In genomic region chr4:106700798-106701197, GRCm38 (mm10) we compare ENCODE assay signal across 14 mouse cellular contexts. TPM values are rescaled to one million over a fixed set of nuclear protein-coding genes. Genes with fewer than 3 reads are reported as not detected.
DNase-seq lines count a peak whose midpoint lies in the region; ATAC-seq and TF ChIP-seq lines count a peak whose summit lies in the region.
"Had no signal": no experiment of that assay in that cellular context is flagged by ENCODE, and none has a peak within 500 bp of the region (broad histone marks: within the 10 kb centered on the region; RNA-seq: fewer than 3 reads in every experiment).

No protein-coding gene starts in this region.

- H3K4me2 ChIP-seq in forebrain, embryonic 15.5 days (replicated peaks): no peak overlapping the region
- peak overlapping the region; percentile 26 for H3K4me2 ChIP-seq in limb, embryonic 14.5 days (replicated peaks; ENCODE audit: low read depth, low read length, severe bottlenecking)
- H3K4me2 ChIP-seq in liver, postnatal 0 days (ENCODE audit: low read depth, low read length): no peak overlapping the region

- H3K9me3 ChIP-seq in forebrain, embryonic 15.5 days: no peaks in the 10 kb centered on the region
- H3K9me3 ChIP-seq in limb, embryonic 14.5 days (ENCODE audit: control insufficient read depth, low read length): no peaks in the 10 kb centered on the region
- H3K9me3 ChIP-seq in liver, postnatal 0 days (ENCODE audit: low read length): no peaks in the 10 kb centered on the region

- no peak for TF ChIP-seq EP300 in liver, postnatal 0 days (IDR thresholded peaks at IDR 0.05; ENCODE audit: low read depth)

- no peak for ATAC-seq in forebrain, embryonic 15.5 days (replicated peaks)
- ATAC-seq in limb, embryonic 14.5 days (ENCODE audit: low FRiP score, low read depth): peak; percentile 60; the same call in 1 of the 2 replicates
- no peak for ATAC-seq in liver, postnatal 0 days

- no peak overlapping the region for H3K9ac ChIP-seq in forebrain, embryonic 15.5 days (replicated peaks)
- H3K9ac ChIP-seq in limb, embryonic 14.5 days (ENCODE audit: low read depth, low read length, severe bottlenecking): peak overlapping the region; percentile 34
- H3K9ac ChIP-seq in liver, postnatal 0 days (replicated peaks): no peak overlapping the region

- peaks cover 35% of the 10 kb centered on the region for H3K4me1 ChIP-seq in forebrain, embryonic 15.5 days
- peaks cover 12% of the 10 kb centered on the region for H3K4me1 ChIP-seq in limb, embryonic 14.5 days (ENCODE audit: control insufficient read depth, insufficient read depth, low read length)
- no peaks in the 10 kb centered on the region for H3K4me1 ChIP-seq in liver, postnatal 0 days (ENCODE audit: insufficient read depth)

- peak overlapping the region; percentile 63 for H3K27ac ChIP-seq in left cerebral cortex, adult 2 months
- H3K27ac ChIP-seq in forebrain, embryonic 15.5 days (replicated peaks): peak overlapping the region; percentile 79
- no peak overlapping the region for H3K27ac ChIP-seq in limb, embryonic 14.5 days (replicated peaks; ENCODE audit: low read depth, low read length)
- no peak overlapping the region for H3K27ac ChIP-seq in liver, postnatal 0 days (ENCODE audit: low read depth)
- H3K27ac ChIP-seq: heart, adult 2 months had no signal

- H3K36me3 ChIP-seq in forebrain, embryonic 15.5 days: no peaks in the 10 kb centered on the region
- H3K36me3 ChIP-seq in limb, embryonic 14.5 days (ENCODE audit: control insufficient read depth, insufficient read depth, low read length): no peaks in the 10 kb centered on the region
- H3K36me3 ChIP-seq in liver, postnatal 0 days (replicated peaks; ENCODE audit: insufficient read depth, low read length): no peaks in the 10 kb centered on the region

- TF ChIP-seq POLR2A in limb, embryonic 14.5 days (IDR thresholded peaks at IDR 0.05; ENCODE audit: borderline replicate concordance, extremely low read depth, insufficient read depth, insufficient read length): no peak

- no peaks in the 10 kb centered on the region for H3K27me3 ChIP-seq in forebrain, embryonic 15.5 days
- no peaks in the 10 kb centered on the region for H3K27me3 ChIP-seq in limb, embryonic 14.5 days (ENCODE audit: control insufficient read depth, insufficient read depth, low read length)
- H3K27me3 ChIP-seq in liver, postnatal 0 days (ENCODE audit: insufficient read depth, low read length): no peaks in the 10 kb centered on the region

- no peak for TF ChIP-seq CTCF in left cerebral cortex, adult 2 months (IDR thresholded peaks at IDR 0.05)
- TF ChIP-seq CTCF in liver, postnatal 0 days (IDR thresholded peaks at IDR 0.05; ENCODE audit: low read depth): no peak

- H3K4me3 ChIP-seq in left cerebral cortex, adult 2 months: no peak overlapping the region
- H3K4me3 ChIP-seq in forebrain, embryonic 15.5 days: no peak overlapping the region
- no peak overlapping the region for H3K4me3 ChIP-seq in limb, embryonic 14.5 days (replicated peaks; ENCODE audit: low read length)
- H3K4me3 ChIP-seq in liver, postnatal 0 days (ENCODE audit: low read depth, low read length): no peak overlapping the region
- H3K4me3 ChIP-seq: heart, adult 2 months had no signal

- intact Hi-C loops in left cerebral cortex, adult 2 months (cut with DNase I): loop anchor here (10.0 kb wide), 1 partner anchor 226 kb away; no protein-coding TSS in a partner anchor
- intact Hi-C loops in heart, postnatal 10 days (cut with DNase I): no loop called here

- no peak for DNase-seq in left cerebral cortex, adult 2 months (ENCODE audit: extremely low spot score in 1 of 2, low spot score in 2 of 2)
- no peak for DNase-seq in left cerebral cortex, adult 8-10 months (ENCODE audit: low spot score in 2 of 2)
- DNase-seq in brain, embryonic 18.5 days (ENCODE audit: low read depth, low spot score): peak; percentile 45
- peak; percentile 55 for DNase-seq in limb, embryonic 14.5 days (ENCODE audit: low spot score)
- no peak for DNase-seq in kidney, postnatal 10 days
- no peak for DNase-seq in heart, postnatal 10 days
- no peak for DNase-seq in liver, postnatal 0 days
- DNase-seq: cerebellum, postnatal 14 days; heart, adult 2 months; kidney, adult 11 months; spleen, adult 18-20 months had no signal

- 41% methylated on average over 4 of the region's 4 CpGs for WGBS in forebrain, embryonic 15.5 days
- WGBS in limb, embryonic 14.5 days: 16% methylated on average over 4 of the region's 4 CpGs
- WGBS in liver, postnatal 0 days (ENCODE audit: insufficient replicate concordance): 50% methylated on average over 4 of the region's 4 CpGs

RNA-seq across cellular contexts. Expression of gene Ttc4, which starts 22.1 kb away (rescaled TPM):
- total RNA-seq in left cerebral cortex, adult 2 months (2021): 10 to 100 TPM; 44.8 to 47.7 TPM
- total RNA-seq in left cerebral cortex, adult 8-10 months (2022): 10 to 100 TPM; 39.8 to 43.6 (median 42.1) TPM
- 121 and 124 TPM in 2 replicates for polyA plus RNA-seq in forebrain, embryonic 15.5 days (2015; fragmentation: Nextera tagmentation; extraction: Ambion mirVana)
- polyA plus RNA-seq in limb, embryonic 14.5 days (2012; rRNA removed): 147 and 167 TPM in 2 replicates
- 75.0 and 92.1 TPM in 2 replicates for polyA plus RNA-seq in limb, embryonic 14.5 days (2014; fragmentation: Nextera tagmentation; extraction: Ambion mirVana)
- total RNA-seq in heart, postnatal 10 days (2021): 10 to 100 TPM; 19.9 to 21.9 TPM
- polyA plus RNA-seq in liver, postnatal 0 days (2015; fragmentation: Nextera tagmentation; extraction: Ambion mirVana): 18.3 and 19.5 TPM in 2 replicates

RNA-seq across cellular contexts. Expression of gene Mroh7, which starts 29.9 kb away (rescaled TPM):
- 1 to 10 TPM; 3.1 to 4.6 TPM for total RNA-seq in left cerebral cortex, adult 2 months (2021)
- total RNA-seq in left cerebral cortex, adult 8-10 months (2022): 1 to 10 TPM; 3.2 to 5.7 (median 4.0) TPM
- 0.20 and 0.87 TPM in 2 replicates for polyA plus RNA-seq in forebrain, embryonic 15.5 days (2015; fragmentation: Nextera tagmentation; extraction: Ambion mirVana)
- polyA plus RNA-seq in limb, embryonic 14.5 days (2012; rRNA removed): 2.8 and 7.1 TPM in 2 replicates
- 0.35 and 0.63 TPM in 2 replicates for polyA plus RNA-seq in limb, embryonic 14.5 days (2014; fragmentation: Nextera tagmentation; extraction: Ambion mirVana)
- total RNA-seq in heart, postnatal 10 days (2021): under 1 TPM; 0.29 to 0.60 TPM
- 0.07 and 0.08 TPM in 2 replicates for polyA plus RNA-seq in liver, postnatal 0 days (2015; fragmentation: Nextera tagmentation; extraction: Ambion mirVana)
- total RNA-seq: megakaryocyte progenitor cell, adult 5-6 weeks had no signal

RNA-seq across cellular contexts. Expression of gene Fam151a, which starts 32.9 kb away (rescaled TPM):
- not detected for total RNA-seq in left cerebral cortex, adult 2 months (2021)
- under 1 TPM in 1 of 4 experiments, not detected in 3; 0.30 TPM for total RNA-seq in left cerebral cortex, adult 8-10 months (2022)
- not detected in 2 replicates for polyA plus RNA-seq in forebrain, embryonic 15.5 days (2015; fragmentation: Nextera tagmentation; extraction: Ambion mirVana)
- 0.35 and 0.43 TPM in 2 replicates for polyA plus RNA-seq in limb, embryonic 14.5 days (2012; rRNA removed)
- polyA plus RNA-seq in limb, embryonic 14.5 days (2014; fragmentation: Nextera tagmentation; extraction: Ambion mirVana): 0.19 and 1.1 TPM in 2 replicates
- under 1 TPM; 0.36 to 0.62 TPM for total RNA-seq in heart, postnatal 10 days (2021)
- 0.07 TPM in 1 of 2 replicates, not detected in the other for polyA plus RNA-seq in liver, postnatal 0 days (2015; fragmentation: Nextera tagmentation; extraction: Ambion mirVana)
- total RNA-seq: layer of hippocampus, adult 8-10 months; megakaryocyte progenitor cell, adult 5-6 weeks had no signal

RNA-seq across cellular contexts. Expression of gene Pars2, which starts 49.9 kb away (rescaled TPM):
- 1 to 10 TPM; 6.1 to 6.3 TPM for total RNA-seq in left cerebral cortex, adult 2 months (2021)
- total RNA-seq in left cerebral cortex, adult 8-10 months (2022): 1 to 10 TPM; 6.2 to 8.4 (median 7.7) TPM
- polyA plus RNA-seq in forebrain, embryonic 15.5 days (2015; fragmentation: Nextera tagmentation; extraction: Ambion mirVana): 12.6 and 14.2 TPM in 2 replicates
- polyA plus RNA-seq in limb, embryonic 14.5 days (2012; rRNA removed): 14.3 and 14.6 TPM in 2 replicates
- 14.0 and 14.2 TPM in 2 replicates for polyA plus RNA-seq in limb, embryonic 14.5 days (2014; fragmentation: Nextera tagmentation; extraction: Ambion mirVana)
- total RNA-seq in heart, postnatal 10 days (2021): 1 to 10 TPM; 4.2 to 5.0 TPM
- polyA plus RNA-seq in liver, postnatal 0 days (2015; fragmentation: Nextera tagmentation; extraction: Ambion mirVana): 3.9 and 4.3 TPM in 2 replicates

Comparison
In these comparisons a context has a peak if more than half of its experiments do, and no peak if none do; other contexts are left out.
1. DNase-seq: peak in brain, embryonic 18.5 days (single experiment) and limb, embryonic 14.5 days (single experiment); none in left cerebral cortex, adult 2 months (0 of 2), left cerebral cortex, adult 8-10 months (0 of 2), kidney, postnatal 10 days (single experiment), heart, postnatal 10 days (0 of 2) and liver, postnatal 0 days (single experiment).
2. H3K27ac ChIP-seq: peak in left cerebral cortex, adult 2 months (single experiment) and forebrain, embryonic 15.5 days (single experiment); none in limb, embryonic 14.5 days (single experiment) and liver, postnatal 0 days (single experiment).